9 mouse cellular contexts compared by ENCODE assay signal in genomic region chr16:50009542-50009941, GRCm38 (mm10).
DNase-seq lines count a peak whose midpoint lies in the region; ATAC-seq lines count a peak whose summit lies in the region.
"Had no signal": no experiment of that assay in that cellular context is flagged by ENCODE, and none has a peak within 500 bp of the region (broad histone marks: within the 10 kb centered on the region; RNA-seq: fewer than 3 reads in every experiment).

No protein-coding gene starts in this region.

- no peak overlapping the region for H3K4me3 ChIP-seq in forebrain, embryonic 13.5 days
- no peak overlapping the region for H3K4me3 ChIP-seq in forebrain, embryonic 12.5 days (replicated peaks)
- H3K4me3 ChIP-seq: neural tube, embryonic 12.5 days had no signal

- no peaks in the 10 kb centered on the region for H3K27me3 ChIP-seq in forebrain, embryonic 13.5 days
- H3K27me3 ChIP-seq in forebrain, embryonic 12.5 days: no peaks in the 10 kb centered on the region
- H3K27me3 ChIP-seq: neural tube, embryonic 12.5 days had no signal

- 66% methylated on average over 6 of the region's 6 CpGs for WGBS in forebrain, embryonic 13.5 days
- 76% methylated on average over 6 of the region's 6 CpGs for WGBS in forebrain, embryonic 12.5 days

- no peak overlapping the region for H3K9ac ChIP-seq in forebrain, embryonic 13.5 days
- no peak overlapping the region for H3K9ac ChIP-seq in forebrain, embryonic 12.5 days
- H3K9ac ChIP-seq: neural tube, embryonic 12.5 days had no signal

- H3K4me2 ChIP-seq in forebrain, embryonic 13.5 days: no peak overlapping the region
- H3K4me2 ChIP-seq in forebrain, embryonic 12.5 days: no peak overlapping the region
- H3K4me2 ChIP-seq: neural tube, embryonic 12.5 days had no signal

- H3K4me1 ChIP-seq in forebrain, embryonic 13.5 days: no peaks in the 10 kb centered on the region
- H3K4me1 ChIP-seq in forebrain, embryonic 12.5 days: no peaks in the 10 kb centered on the region
- H3K4me1 ChIP-seq: neural tube, embryonic 12.5 days had no signal

- no peak overlapping the region for H3K27ac ChIP-seq in forebrain, embryonic 13.5 days
- H3K27ac ChIP-seq in forebrain, embryonic 12.5 days: no peak overlapping the region
- H3K27ac ChIP-seq: neural tube, embryonic 12.5 days had no signal

- no peaks in the 10 kb centered on the region for H3K36me3 ChIP-seq in forebrain, embryonic 13.5 days (ENCODE audit: poor library complexity, severe bottlenecking)
- H3K36me3 ChIP-seq in forebrain, embryonic 12.5 days (replicated peaks): no peaks in the 10 kb centered on the region
- H3K36me3 ChIP-seq: neural tube, embryonic 12.5 days had no signal

- intact Hi-C loops in gastrocnemius, postnatal 14 days (cut with DNase I; ENCODE audit: low total_unique reads): no loop called here

- ATAC-seq in forebrain, embryonic 13.5 days: peak; percentile 75; the same call in 1 of the 2 replicates
- ATAC-seq in forebrain, embryonic 12.5 days (ENCODE audit: low FRiP score): no peak

- DNase-seq in NIH3T3 (ENCODE audit: low read depth): peak; percentile 65
- peak; percentile 76 to 80 for DNase-seq in cerebellum, postnatal 36 days
- DNase-seq in layer of hippocampus, adult 9-10 months (ENCODE audit: low spot score): peak; percentile 27
- DNase-seq in right cerebral cortex, postnatal 14 days: peak; percentile 59
- DNase-seq in gastrocnemius, postnatal 14 days: no peak
- DNase-seq in urinary bladder, postnatal 25 days (ENCODE audit: low spot score): no peak

- H3K9me3 ChIP-seq in forebrain, embryonic 13.5 days (replicated peaks): no peaks in the 10 kb centered on the region
- H3K9me3 ChIP-seq in forebrain, embryonic 12.5 days: no peaks in the 10 kb centered on the region
- H3K9me3 ChIP-seq: neural tube, embryonic 12.5 days had no signal

Comparison
In these comparisons a context has a peak if more than half of its experiments do, and no peak if none do; other contexts are left out.
1. DNase-seq: peak in NIH3T3 (single experiment), cerebellum, postnatal 36 days (2 of 2), layer of hippocampus, adult 9-10 months (single experiment) and right cerebral cortex, postnatal 14 days (single experiment); none in gastrocnemius, postnatal 14 days (single experiment) and urinary bladder, postnatal 25 days (single experiment).